Mouse (Mus musculus) gastrocnemius, postnatal 25 days (tissue): Measurements from ENCODE around the gene Ccdc188. TPM values are rescaled to one million over a fixed set of nuclear protein-coding genes. Genes with fewer than 3 reads are reported as not detected.

Experiments used
- DNase-seq: peaks from one replicate; pipeline ENCODE4 v3.0.0; 2022
- total RNA-seq, 2 experiments: library from RNA; stranded (reverse); gene quantifications; 1 replicate in 1 of 2; 2 replicates in 1 of 2; pipeline ENCODE4 v1.2.3; 2021

Ccdc188 gene
- total RNA-seq, 2 experiments from 2014 or later, result not detected

DNA sequence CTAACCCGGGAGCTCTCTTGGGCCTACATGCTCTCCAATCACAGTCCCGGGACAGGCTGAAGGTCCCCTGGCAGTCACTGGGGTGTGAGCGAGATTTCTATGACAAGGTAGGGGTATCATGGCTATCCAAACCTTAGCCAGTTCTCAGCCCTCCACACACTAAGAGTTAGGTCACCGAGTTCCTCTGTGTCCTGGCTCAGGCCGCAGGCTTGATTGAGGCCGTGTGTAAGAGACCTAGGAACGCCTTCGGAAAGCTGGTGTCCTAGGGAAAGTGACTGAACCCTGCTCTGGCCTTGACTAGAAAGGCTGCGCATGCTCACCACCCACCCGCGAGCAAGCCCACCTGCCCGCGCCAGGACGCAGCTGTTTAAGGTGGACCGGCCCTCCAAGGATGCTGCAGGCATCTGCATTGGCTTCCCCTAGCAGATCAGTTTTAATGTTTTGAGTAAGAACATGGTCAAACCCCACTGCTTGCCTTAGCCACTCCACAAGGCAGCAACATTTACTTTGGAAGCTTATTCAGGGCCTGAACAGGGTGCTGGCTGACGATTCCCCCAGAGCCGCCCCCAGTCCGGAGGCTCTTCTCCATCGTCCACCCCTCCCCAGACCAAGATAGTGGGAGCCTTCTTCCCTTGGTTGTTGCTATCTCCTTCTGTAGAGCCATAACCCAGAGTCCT, 17.8 kb downstream of the Ccdc188 start:
- DNase-seq, result peak; percentile 67

DNA sequence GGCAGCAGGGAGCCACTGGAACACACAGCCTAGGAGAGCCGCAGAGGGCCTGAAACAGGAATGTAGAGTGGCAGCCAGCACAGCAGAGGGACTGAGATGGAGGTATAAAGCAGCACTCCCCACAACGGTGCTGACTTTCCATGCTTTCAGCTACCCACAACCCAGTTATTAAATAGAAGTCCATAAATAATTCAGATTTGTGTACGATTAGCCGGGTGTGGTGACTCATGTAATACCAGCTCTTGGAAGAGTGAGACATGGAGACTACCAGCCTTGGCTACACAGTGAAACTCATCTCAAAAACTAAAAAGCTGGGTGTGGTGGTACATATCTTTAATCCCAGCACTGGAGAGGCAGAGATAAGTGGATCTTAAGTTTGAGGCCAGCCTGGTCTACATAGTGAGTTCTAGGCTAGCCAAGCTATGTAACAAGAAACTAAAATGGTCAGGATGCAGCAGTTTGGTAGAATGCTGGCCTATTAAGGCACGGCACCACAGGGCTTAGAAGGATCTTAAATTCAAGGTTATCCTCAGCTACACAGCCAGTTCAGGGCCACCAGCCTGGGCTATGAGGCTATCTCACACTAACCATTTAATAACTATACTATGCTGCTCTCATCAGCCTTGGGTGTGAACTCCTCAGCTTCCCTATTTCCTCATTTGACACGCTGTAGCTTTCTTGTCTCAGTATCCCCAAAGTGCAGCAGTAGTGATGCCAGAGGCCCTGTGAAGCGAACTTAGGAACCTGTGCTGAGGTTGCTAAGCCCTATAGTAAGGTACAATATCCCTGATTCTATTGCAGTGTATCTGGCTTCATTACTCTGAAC, 19.2 kb downstream of the Ccdc188 start:
- DNase-seq, result no peak

DNA sequence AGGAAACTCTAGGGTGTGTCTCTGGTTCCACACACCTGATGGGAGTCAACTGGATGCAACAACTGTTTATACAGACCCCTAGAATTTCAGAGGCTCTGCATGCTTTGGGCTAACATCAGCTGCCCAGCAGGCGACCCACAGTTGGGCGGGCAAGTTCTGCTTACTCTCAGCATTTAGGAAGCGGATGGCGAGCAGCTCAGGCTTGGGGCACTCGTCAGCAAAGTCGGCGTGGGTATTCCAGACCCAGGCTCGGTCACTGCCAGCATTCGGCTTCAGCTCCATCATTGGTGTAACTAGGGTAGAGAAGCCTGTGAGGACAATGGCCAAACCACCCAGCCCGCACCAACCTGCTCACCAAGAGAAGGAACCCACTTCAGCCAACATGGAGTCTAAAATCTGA, 23.9 kb downstream of the Ccdc188 start:
- no peak for DNase-seq

- DNase-seq, result no peak
These were observed 30.1 kb downstream of the Ccdc188 start for GRCm38 (mm10) chr16:18247521-18248399.

DNA sequence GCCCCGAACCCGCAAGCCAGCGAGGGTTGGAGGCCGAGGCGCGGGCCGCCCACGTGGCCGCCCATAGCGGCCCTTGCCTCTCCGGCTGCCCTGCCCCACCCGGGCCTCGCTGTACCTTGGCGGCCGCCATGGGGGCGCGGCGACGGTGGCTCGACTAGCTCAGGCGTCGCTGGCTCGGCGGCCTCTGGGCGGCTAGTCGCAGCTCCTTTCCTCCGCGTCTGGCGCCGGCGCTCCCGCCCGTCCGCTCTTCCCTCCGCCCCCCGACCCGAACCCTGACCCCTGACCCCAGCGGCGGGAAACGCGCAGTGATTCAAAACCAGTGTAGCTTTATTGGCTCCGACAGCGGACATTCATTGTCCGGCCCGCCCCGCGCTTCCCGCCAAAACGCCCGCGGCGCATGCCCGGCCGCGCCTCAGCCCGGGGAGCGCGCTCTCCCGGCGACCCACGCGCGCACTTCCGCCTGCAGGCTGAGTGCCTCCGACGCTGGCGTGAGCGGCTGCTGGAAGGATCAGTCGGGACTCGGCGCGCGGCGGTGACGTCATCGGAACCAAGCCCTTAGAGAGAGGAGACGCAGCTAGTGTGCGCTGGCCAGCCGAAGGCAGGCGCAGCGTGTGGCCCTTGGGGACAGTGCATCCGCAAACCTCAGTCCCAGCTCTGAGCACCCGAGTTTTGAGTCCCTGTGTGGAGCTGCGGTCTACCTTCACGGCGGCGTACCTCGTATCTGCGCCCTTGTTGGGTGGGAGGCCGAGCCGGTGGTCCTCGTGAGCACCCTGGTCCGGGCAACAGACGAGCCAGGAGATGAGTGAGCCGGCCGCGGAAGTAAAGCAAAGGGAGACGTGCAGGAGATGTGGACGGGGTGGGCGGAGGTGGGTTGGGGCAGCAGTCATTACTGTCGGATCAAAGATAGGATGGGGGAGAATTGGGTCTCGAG, 31.0 kb downstream of the Ccdc188 start, which contains the start of the genes Trmt2a and Ranbp1:
Trmt2a (plus strand) TSS at position 247 of the 931 bp plus-strand sequence.
Ranbp1 (minus strand) TSS at position 300 of the 931 bp plus-strand sequence.
- DNase-seq, result peak; percentile 98

DNA sequence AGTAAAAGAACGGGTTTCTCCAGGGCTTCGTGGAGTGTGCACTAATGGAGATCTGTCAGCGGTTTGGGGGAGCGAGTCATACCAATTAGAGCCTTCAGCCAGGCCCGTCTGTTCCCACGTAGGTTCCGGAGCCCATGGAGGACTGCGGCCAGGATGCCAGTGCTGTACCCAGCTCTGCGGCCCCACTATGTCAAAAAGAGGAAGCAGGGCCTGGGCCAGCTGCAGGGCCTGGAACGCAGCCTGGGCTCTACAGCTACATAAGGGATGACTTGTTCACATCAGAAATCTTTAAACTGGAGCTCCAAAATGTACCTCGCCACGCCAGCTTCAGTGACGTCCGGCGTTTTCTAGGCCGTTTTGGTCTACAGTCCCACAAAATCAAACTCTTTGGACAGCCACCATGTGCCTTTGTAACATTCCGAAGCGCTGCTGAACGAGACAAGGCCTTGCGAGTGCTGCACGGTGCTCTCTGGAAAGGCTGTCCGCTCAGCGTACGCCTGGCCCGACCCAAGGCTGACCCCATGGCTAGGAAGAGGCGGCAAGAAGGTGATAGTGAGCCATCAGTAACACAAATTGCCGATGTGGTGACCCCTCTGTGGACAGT, 31.8 kb downstream of the Ccdc188 start:
- DNase-seq, result no peak

DNA sequence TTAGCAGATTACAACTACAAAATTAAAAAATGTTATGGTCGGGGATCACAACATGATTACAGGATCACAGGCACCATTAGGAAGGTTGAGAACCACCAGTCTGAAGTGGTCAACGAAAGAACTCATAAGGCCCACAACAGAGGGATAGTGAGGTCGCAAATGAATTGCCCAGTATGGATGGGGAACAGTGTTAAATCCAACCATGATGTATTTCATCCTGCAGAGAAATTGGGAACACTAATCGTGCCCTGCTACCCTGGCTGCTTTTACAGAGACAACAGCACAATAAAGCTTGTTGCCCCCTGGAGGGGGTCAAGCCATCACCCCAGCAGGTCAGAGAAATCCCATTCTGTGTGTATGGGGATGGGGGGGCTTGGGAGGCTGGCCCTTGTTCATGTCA, 32.6 kb downstream of the Ccdc188 start:
- DNase-seq, result no peak

GRCm38 (mm10) chr16:18250828-18251790, 33.4 kb downstream of the Ccdc188 start:
- no peak for DNase-seq

DNA sequence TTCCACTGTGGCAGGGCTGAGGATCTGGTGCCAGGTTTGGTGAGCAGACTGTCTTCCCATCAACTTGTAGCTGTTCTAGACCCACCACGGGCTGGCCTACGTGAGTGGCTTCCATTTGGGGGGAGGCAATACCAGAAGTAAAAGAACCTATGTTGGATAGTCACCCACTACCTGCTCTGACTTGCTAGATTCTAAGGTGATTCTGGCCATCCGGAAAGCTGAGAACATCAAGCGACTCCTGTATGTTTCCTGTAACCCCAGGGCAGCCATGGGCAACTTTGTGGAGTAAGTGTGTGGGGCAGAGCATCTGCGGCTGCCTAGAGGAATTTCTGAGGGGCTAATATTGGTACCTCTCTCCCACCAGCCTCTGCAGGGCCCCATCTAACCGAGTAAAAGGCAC, 35.1 kb downstream of the Ccdc188 start:
- DNase-seq, result no peak

DNA sequence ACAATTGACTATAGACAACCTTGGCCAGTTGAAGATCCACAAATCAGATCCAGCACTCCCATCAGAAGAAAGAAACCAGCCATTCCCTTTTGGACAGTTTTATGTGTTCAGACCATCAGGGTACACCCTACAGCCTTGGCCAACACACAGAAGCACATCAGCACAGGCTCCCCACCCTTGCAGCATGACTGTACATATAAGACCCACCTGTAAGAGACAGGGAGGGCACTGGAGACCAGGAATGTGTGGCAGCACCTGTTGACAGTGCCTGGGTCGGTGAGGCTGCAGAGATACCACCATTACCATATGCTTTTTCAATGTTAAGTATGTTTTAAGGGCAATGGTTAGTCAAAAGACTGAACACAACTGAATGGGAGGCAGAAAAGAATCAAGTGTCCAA, 36.2 kb downstream of the Ccdc188 start:
- DNase-seq, result no peak

- DNase-seq, result no peak
These were observed 40.5 kb downstream of the Ccdc188 start, which contains the start of gene Gm49776 for GRCm38 (mm10) chr16:18258221-18258620. Gene Gm49776 (minus strand): TSS chr16:18258321.

DNA sequence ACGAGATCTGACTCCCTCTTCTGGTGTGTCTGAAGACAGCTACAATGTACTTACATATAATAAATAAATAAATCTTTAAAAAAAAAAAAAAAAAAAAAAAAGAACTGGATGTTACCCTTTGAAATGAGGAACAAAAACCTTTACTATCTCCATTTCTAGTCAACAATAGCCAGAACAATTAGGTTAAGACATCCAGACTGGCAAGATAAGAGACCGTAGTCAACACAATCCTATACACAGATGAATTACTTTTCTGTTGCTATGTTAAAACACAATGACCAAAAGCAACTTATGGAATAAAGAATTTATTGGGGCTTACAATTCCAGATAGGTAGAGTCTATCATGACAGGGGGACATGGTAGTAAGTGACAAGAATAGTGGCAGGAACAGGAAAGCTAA, 47.3 kb downstream of the Ccdc188 start:
- DNase-seq, result no peak

DNA sequence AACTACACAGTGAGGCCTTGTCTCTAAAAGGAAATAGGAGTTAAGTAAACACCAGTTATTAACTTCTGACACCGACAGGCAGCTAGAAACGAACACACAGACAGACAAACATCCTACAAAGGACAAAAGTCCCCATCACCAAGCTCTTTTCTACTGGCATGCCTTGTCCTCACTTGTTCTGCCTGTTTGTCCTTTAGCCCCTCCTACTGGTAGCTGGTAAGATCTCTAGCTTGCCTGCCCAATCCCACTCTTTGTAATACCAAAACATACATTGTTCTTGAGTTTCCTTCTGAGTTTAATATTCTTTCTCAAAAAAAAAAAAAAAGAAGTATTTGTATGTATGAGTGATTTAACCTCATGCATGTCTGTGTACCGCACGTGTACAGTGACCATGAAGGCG, 50.5 kb downstream of the Ccdc188 start:
- DNase-seq, result no peak

Other genes with a start within 250 kb of the Ccdc188 start
- not detected for gene Vpreb2, start 237.5 kb upstream of the Ccdc188 start, total RNA-seq
- gene Dgcr6, start 165.0 kb upstream of the Ccdc188 start, total RNA-seq, result 10 to 100 TPM; 32.2 to 34.1 TPM
- 1 to 10 TPM; 8.1 to 9.5 TPM for gene Prodh, start 127.7 kb upstream of the Ccdc188 start, total RNA-seq
- gene Rtn4r, start 90.2 kb upstream of the Ccdc188 start, total RNA-seq, result under 1 TPM in 1 of 2 experiments, not detected in 1; 0.13 TPM
- gene Zdhhc8, start 17.3 kb downstream of the Ccdc188 start, total RNA-seq, result 10 to 100 TPM; 21.6 to 26.6 TPM
- 1 to 10 TPM; 9.6 to 10.0 TPM for gene Trmt2a, start 30.8 kb downstream of the Ccdc188 start, total RNA-seq
- gene Ranbp1, start 30.9 kb downstream of the Ccdc188 start, total RNA-seq, result 10 to 100 TPM; 21.6 to 24.7 TPM
- not detected for gene Gm49776, start 40.4 kb downstream of the Ccdc188 start, total RNA-seq
- 10 to 100 TPM; 14.7 to 16.2 TPM for gene Dgcr8, start 71.4 kb downstream of the Ccdc188 start, total RNA-seq
- gene Tango2, start 130.2 kb downstream of the Ccdc188 start, total RNA-seq, result 10 to 100 TPM; 37.3 to 37.6 TPM
- 10 to 100 TPM; 12.5 to 14.3 TPM for gene Arvcf, start 130.3 kb downstream of the Ccdc188 start, total RNA-seq
- gene Txnrd2, start 208.5 kb downstream of the Ccdc188 start, total RNA-seq, result 10 to 100 TPM; 16.0 to 16.9 TPM
- 10 to 100 TPM; 33.3 to 44.8 TPM for gene Comt, start 209.0 kb downstream of the Ccdc188 start, total RNA-seq